Mouse (Mus musculus): ENCODE data around the gene Ttll3. TPM values are rescaled to one million over a fixed set of nuclear protein-coding genes. Genes with fewer than 3 reads are reported as not detected.

Gene Ttll3
- total and polyA plus RNA-seq, 3 experiments, result 0.87 to 5.3 (median 4.4) TPM

DNA sequence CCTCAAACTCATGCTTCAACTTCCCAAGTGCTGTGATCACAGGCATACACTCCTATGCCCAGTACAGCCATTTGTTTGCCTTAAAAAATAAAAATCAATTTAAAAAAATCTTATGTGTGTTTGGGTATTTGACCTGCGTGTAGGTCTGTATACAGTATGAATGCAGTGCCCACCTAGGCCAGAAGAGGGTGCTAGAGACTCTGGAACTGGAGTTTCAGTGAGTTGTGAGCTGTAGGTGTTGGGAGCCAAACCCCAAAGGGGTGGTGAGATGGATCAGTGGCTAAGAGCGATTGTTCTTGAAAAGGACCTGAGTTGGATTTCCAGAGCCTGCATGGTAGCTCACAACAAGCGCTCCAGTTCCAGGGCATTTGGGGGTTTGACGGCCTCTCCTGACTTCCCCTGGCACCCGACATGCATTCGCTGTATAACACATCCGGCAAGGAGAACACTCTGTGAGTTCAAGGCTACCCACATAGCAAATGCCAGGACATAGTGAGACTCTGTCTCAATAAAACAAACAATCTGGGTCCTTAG lies 52.2 kb downstream of the Ttll3 start:
- no peak overlapping the region for H3K27ac ChIP-seq (ENCODE audit: insufficient read depth, low read depth)
- H3K79me2 ChIP-seq (replicated peaks; ENCODE audit: control insufficient read depth, extremely low read depth, insufficient read depth, poor library complexity, severe bottlenecking), result peaks cover 13% of the 10 kb centered on the region
- TF ChIP-seq CHD2 (IDR thresholded peaks at IDR 0.05; ENCODE audit: low read length), result no peak
- no peak; the same call in 1 of the 2 replicates for TF ChIP-seq SIN3A (IDR thresholded peaks at IDR 0.05; ENCODE audit: low read length)
- TF ChIP-seq ETS1 (conservative IDR thresholded peaks at IDR 0.05; ENCODE audit: low read depth, low read length), result no peak
- 0 out of 2 replicates have a peak, but pooled peaks have one; percentile 16 for TF ChIP-seq NRF1 (IDR thresholded peaks at IDR 0.05; ENCODE audit: low read depth, low read length)
- TF ChIP-seq MXI1 (IDR thresholded peaks at IDR 0.05; ENCODE audit: low read depth, low read length), result no peak
- TF ChIP-seq MYC (IDR thresholded peaks at IDR 0.05; ENCODE audit: low read depth, low read length), result 0 out of 2 replicates have a peak, but pooled peaks have one; percentile 48
- TF ChIP-seq HCFC1 (IDR thresholded peaks at IDR 0.05; ENCODE audit: low read depth, low read length), result no peak
- TF ChIP-seq UBTF (IDR thresholded peaks at IDR 0.05; ENCODE audit: low read depth, low read length), result no peak
- no peak for TF ChIP-seq NELFE (IDR thresholded peaks at IDR 0.05; ENCODE audit: low read depth, low read length)
- TF ChIP-seq TCF12 (IDR thresholded peaks at IDR 0.05; ENCODE audit: low read depth, low read length), result no peak
- TF ChIP-seq EP300 (IDR thresholded peaks at IDR 0.05; ENCODE audit: low read length), result no peak
- TF ChIP-seq MAX (IDR thresholded peaks at IDR 0.05; ENCODE audit: low read length), result no peak
- peak; percentile 90 for TF ChIP-seq RAD21 (IDR thresholded peaks at IDR 0.05; ENCODE audit: low read depth, low read length)
- TF ChIP-seq JUND (conservative IDR thresholded peaks at IDR 0.05; ENCODE audit: low read depth, low read length), result no peak
- TF ChIP-seq CTCF (conservative IDR thresholded peaks at IDR 0.05 in 1 of 2, IDR thresholded peaks at IDR 0.05 in 1 of 2; ENCODE audit: low read depth in 2 of 2, low read length in 2 of 2), result peak; percentile 69 to 88; a peak in 3 of 4 replicates
- TF ChIP-seq ZMIZ1 (IDR thresholded peaks at IDR 0.05; ENCODE audit: low read depth, low read length), result no peak
- TF ChIP-seq USF2 (conservative IDR thresholded peaks at IDR 0.05; ENCODE audit: low read depth, low read length), result no peak
- no peak for TF ChIP-seq JUN (IDR thresholded peaks at IDR 0.05; ENCODE audit: insufficient read depth, low read depth, low read length)
- no peak for TF ChIP-seq MEF2A (IDR thresholded peaks at IDR 0.05; ENCODE audit: borderline replicate concordance, low read depth, low read length)
- peak; percentile 68 for TF ChIP-seq SMC3 (IDR thresholded peaks at IDR 0.05; ENCODE audit: low read depth, low read length)
- TF ChIP-seq MAFK (IDR thresholded peaks at IDR 0.05; ENCODE audit: insufficient replicate concordance, low read length), result no peak
- TF ChIP-seq POLR2AphosphoS2 (IDR thresholded peaks at IDR 0.05; ENCODE audit: low read depth, low read length), result no peak
- TF ChIP-seq ELF1 (IDR thresholded peaks at IDR 0.05; ENCODE audit: low read depth, low read length), result no peak
- TF ChIP-seq PAX5 (IDR thresholded peaks at IDR 0.05; ENCODE audit: low read length), result no peak
- TF ChIP-seq E2F4 (IDR thresholded peaks at IDR 0.05; ENCODE audit: insufficient replicate concordance, low read depth, low read length), result no peak
- TF ChIP-seq USF1 (IDR thresholded peaks at IDR 0.05; ENCODE audit: low read depth, low read length), result no peak
- no peak for TF ChIP-seq RCOR1 (conservative IDR thresholded peaks at IDR 0.05; ENCODE audit: low read depth, low read length)
- no peak for TF ChIP-seq IRF4 (IDR thresholded peaks at IDR 0.05; ENCODE audit: low read depth, low read length)
- no peak for TF ChIP-seq ZNF384 (IDR thresholded peaks at IDR 0.05; ENCODE audit: low read depth, low read length)
- TF ChIP-seq ZKSCAN1 (IDR thresholded peaks at IDR 0.05; ENCODE audit: borderline replicate concordance, low read depth, low read length), result no peak
- no peak for TF ChIP-seq ZC3H11A (IDR thresholded peaks at IDR 0.05; ENCODE audit: low read depth, low read length)
- TF ChIP-seq CHD1 (IDR thresholded peaks at IDR 0.05; ENCODE audit: low read depth, low read length), result no peak
- in situ Hi-C loops (cut with MboI; ENCODE audit: low pct_ligation_motif_present, low pct_unique_long_range_greater_than_20kb, low sequenced_read_pairs) (no loop called here), dilution Hi-C loops (cut with MboI; ENCODE audit: extremely low pct_ligation_motif_present, extremely low pct_unique_long_range_greater_than_20kb, low sequenced_read_pairs) (no loop called here)
- no peak overlapping the region for H3K9ac ChIP-seq (ENCODE audit: insufficient read depth, low read depth)
- peaks cover 3 to 13% of the 10 kb centered on the region in 2 experiments for H3K36me3 ChIP-seq (replicated peaks in 1 of 2; ENCODE audit: control insufficient read depth in 1 of 2, insufficient read depth in 1 of 2, low read length in 1 of 2)
- no peaks in the 10 kb centered on the region for H3K27me3 ChIP-seq (replicated peaks)
- H3K4me1 ChIP-seq (ENCODE audit: control insufficient read depth in 1 of 2, insufficient read depth in 2 of 2), result peaks cover 4 to 35% of the 10 kb centered on the region in 2 experiments
- H3K9me3 ChIP-seq (replicated peaks; ENCODE audit: low read length), result no peaks in the 10 kb centered on the region
- H3K4me3 ChIP-seq (replicated peaks in 1 of 3; ENCODE audit: low read depth in 2 of 3, low read length in 2 of 3, poor library complexity in 1 of 3), result no peak overlapping the region
- DNase-seq (ENCODE audit: extremely low read depth), result peak; percentile 89
- H3K4me2 ChIP-seq (ENCODE audit: insufficient read depth, low read depth, poor library complexity, severe bottlenecking), result no peak overlapping the region

Data from CH12.LX (cell line).